Mouse (Mus musculus): ENCODE measurements around the gene Bcl9. TPM values are rescaled to one million over a fixed set of nuclear protein-coding genes. Genes with fewer than 3 reads are reported as not detected.

The Bcl9 gene
- polyA plus RNA-seq, 1 experiment from 2014 or later = 78.3 TPM

DNA sequence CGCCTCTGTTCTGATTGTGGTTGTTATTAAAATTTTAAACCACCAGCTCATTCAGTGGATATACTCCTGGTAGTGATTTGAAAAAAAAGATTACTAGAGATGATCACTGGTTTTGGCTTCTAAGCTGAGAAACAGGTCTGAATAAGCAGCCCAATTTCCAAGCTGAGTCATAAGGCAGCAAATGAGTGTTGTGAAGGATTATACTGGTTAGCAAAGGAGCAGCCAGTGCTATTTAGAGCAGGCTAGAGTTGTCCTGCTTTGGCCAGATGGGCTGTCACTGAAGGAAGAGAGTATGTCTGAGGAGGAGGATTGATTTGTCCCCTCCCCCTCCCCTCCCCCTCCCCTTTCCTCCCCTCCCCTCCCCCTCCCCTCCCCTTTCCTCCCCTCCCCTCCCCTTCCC lies 29.6 kb upstream of the Bcl9 start:
- no peak for ATAC-seq
- whole genome bisulfite sequencing = 100% methylated on average over 1 of the region's 1 CpGs
- H3K27me3 ChIP-seq (ENCODE audit: control insufficient read depth, insufficient read depth, low read depth, low read length) = no peaks in the 10 kb centered on the region
- peaks cover 3% of the 10 kb centered on the region; the same call in 1 of the 2 replicates for H3K4me1 ChIP-seq (ENCODE audit: control insufficient read depth, insufficient read depth, low read length)
- no peak overlapping the region for H3K27ac ChIP-seq (ENCODE audit: low read length)
- no peaks in the 10 kb centered on the region for H3K36me3 ChIP-seq (ENCODE audit: control insufficient read depth, insufficient read depth, low read length)
- no peaks in the 10 kb centered on the region for H3K9me3 ChIP-seq (replicated peaks; ENCODE audit: control insufficient read depth, low read length, poor library complexity, severe bottlenecking)
- H3K4me3 ChIP-seq (ENCODE audit: low read depth, low read length) = no peak overlapping the region
- H3K9ac ChIP-seq (ENCODE audit: low read depth, low read length) = no peak overlapping the region
- no peak overlapping the region for H3K4me2 ChIP-seq (ENCODE audit: low read length)

DNA sequence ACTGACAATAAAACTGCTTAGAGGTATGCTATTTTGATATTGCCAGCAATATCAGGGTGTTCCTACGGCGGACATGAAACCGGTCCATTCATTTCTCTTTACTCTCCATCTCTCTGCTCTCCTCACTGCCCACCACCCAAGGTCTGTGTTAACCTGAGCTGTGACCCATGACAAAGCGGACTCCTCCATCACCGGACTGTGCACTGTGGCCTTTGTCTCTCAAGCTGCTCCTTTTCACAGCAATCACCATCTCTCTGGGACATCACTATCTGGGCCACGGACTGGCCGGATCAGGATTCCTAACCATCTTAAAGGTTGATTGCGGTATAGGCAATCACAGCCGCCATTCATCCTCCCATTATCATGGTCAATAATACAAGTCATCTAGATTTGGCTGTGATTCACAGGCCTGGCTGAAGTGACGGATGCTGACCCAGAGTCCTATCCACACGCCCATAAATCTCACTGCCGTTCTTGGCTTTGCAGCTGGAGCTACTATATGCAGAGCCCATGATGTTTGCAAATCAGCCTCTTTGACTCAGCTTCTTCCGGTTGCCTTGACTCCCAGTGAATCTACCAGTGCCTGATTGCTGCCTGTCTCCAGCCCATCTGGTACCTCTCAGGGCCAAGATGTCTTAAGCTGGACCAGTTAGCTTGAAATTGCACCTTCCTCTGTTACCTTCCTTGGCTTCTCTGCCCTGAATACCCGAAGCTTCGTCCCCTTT lies 28.1 kb upstream of the Bcl9 start:
- Histone ChIP-seq H3K9me3 (replicated peaks; ENCODE audit: control insufficient read depth, low read length, poor library complexity, severe bottlenecking) (no peaks in the 10 kb centered on the region), H3K27me3 (ENCODE audit: control insufficient read depth, insufficient read depth, low read depth, low read length) (no peaks in the 10 kb centered on the region), H3K9ac (ENCODE audit: low read depth, low read length) (no peak overlapping the region), H3K4me1 (ENCODE audit: control insufficient read depth, insufficient read depth, low read length) (peaks cover 3% of the 10 kb centered on the region; the same call in 1 of the 2 replicates), H3K36me3 (ENCODE audit: control insufficient read depth, insufficient read depth, low read length) (no peaks in the 10 kb centered on the region), H3K4me3 (ENCODE audit: low read depth, low read length) (no peak overlapping the region), H3K27ac (ENCODE audit: low read length) (no peak overlapping the region), H3K4me2 (ENCODE audit: low read length) (no peak overlapping the region)
- 41% methylated on average over 15 of the region's 15 CpGs for WGBS
- peak; percentile 43; the same call in 1 of the 2 replicates for ATAC-seq

GRCm38 (mm10) chr3:97324046-97324445 lies 26.3 kb upstream of the Bcl9 start:
- ATAC-seq = 0 out of 2 replicates have a peak, but pooled peaks have one; percentile 30
- no peaks in the 10 kb centered on the region for H3K9me3 ChIP-seq (replicated peaks; ENCODE audit: control insufficient read depth, low read length, poor library complexity, severe bottlenecking)
- peak overlapping the region; percentile 27 for H3K4me2 ChIP-seq (ENCODE audit: low read length)
- 24% methylated on average over 17 of the region's 17 CpGs for WGBS
- H3K4me1 ChIP-seq (ENCODE audit: control insufficient read depth, insufficient read depth, low read length) = peaks cover 3% of the 10 kb centered on the region; the same call in 1 of the 2 replicates
- no peak overlapping the region for H3K27ac ChIP-seq (ENCODE audit: low read length)
- no peaks in the 10 kb centered on the region for H3K27me3 ChIP-seq (ENCODE audit: control insufficient read depth, insufficient read depth, low read depth, low read length)
- no peak overlapping the region; the same call in 1 of the 2 replicates for H3K4me3 ChIP-seq (ENCODE audit: low read depth, low read length)
- H3K9ac ChIP-seq (ENCODE audit: low read depth, low read length) = no peak overlapping the region
- H3K36me3 ChIP-seq (ENCODE audit: control insufficient read depth, insufficient read depth, low read length) = no peaks in the 10 kb centered on the region

- Histone ChIP-seq H3K27ac (ENCODE audit: low read length) (no peak overlapping the region), H3K36me3 (ENCODE audit: control insufficient read depth, insufficient read depth, low read length) (no peaks in the 10 kb centered on the region), H3K4me2 (ENCODE audit: low read length) (no peak overlapping the region), H3K4me3 (ENCODE audit: low read depth, low read length) (no peak overlapping the region), H3K9ac (ENCODE audit: low read depth, low read length) (no peak overlapping the region), H3K27me3 (ENCODE audit: control insufficient read depth, insufficient read depth, low read depth, low read length) (no peaks in the 10 kb centered on the region), H3K9me3 (replicated peaks; ENCODE audit: control insufficient read depth, low read length, poor library complexity, severe bottlenecking) (no peaks in the 10 kb centered on the region), H3K4me1 (ENCODE audit: control insufficient read depth, insufficient read depth, low read length) (peaks cover 2% of the 10 kb centered on the region; the same call in 1 of the 2 replicates)
- WGBS = 68% methylated on average over 3 of the region's 3 CpGs
- ATAC-seq = no peak
These were observed 19.6 kb upstream of the Bcl9 start for GRCm38 (mm10) chr3:97317302-97317701.

DNA sequence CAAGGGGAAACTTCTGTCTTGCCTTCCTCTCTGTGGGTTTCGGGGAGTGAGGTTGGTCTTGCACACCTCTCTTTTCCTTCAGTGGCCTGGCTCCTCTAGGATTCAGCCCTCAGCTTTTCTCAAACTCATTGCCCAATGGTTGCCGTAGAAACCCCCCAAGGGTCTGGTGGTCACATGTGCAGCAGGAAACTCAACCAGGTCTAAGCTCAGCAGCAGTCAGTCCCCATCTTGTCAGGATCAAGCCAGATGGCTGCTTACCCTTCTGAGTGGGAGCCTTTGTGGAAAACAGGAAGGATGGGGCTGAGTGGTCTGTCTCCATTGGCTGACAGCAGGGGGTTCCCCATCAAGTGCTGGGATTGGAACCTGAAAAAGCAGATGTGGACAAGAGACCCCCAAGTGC lies 15.7 kb upstream of the Bcl9 start:
- Histone ChIP-seq H3K27ac (ENCODE audit: low read length) (no peak overlapping the region), H3K9ac (ENCODE audit: low read depth, low read length) (no peak overlapping the region), H3K9me3 (replicated peaks; ENCODE audit: control insufficient read depth, low read length, poor library complexity, severe bottlenecking) (no peaks in the 10 kb centered on the region; the same call in 1 of the 2 replicates), H3K4me3 (ENCODE audit: low read depth, low read length) (no peak overlapping the region), H3K27me3 (ENCODE audit: control insufficient read depth, insufficient read depth, low read depth, low read length) (no peaks in the 10 kb centered on the region), H3K4me1 (ENCODE audit: control insufficient read depth, insufficient read depth, low read length) (peaks cover 16% of the 10 kb centered on the region), H3K36me3 (ENCODE audit: control insufficient read depth, insufficient read depth, low read length) (no peaks in the 10 kb centered on the region), H3K4me2 (ENCODE audit: low read length) (no peak overlapping the region)
- ATAC-seq = no peak
- WGBS = 49% methylated on average over 2 of the region's 2 CpGs

- H3K9ac ChIP-seq (ENCODE audit: low read depth, low read length) = 0 out of 2 replicates have a peak overlapping the region, but pooled peaks have one; percentile 15
- peak overlapping the region; percentile 11; the same call in 1 of the 2 replicates for H3K4me3 ChIP-seq (ENCODE audit: low read depth, low read length)
- H3K27me3 ChIP-seq (ENCODE audit: control insufficient read depth, insufficient read depth, low read depth, low read length) = no peaks in the 10 kb centered on the region
These were observed 14.3 kb upstream of the Bcl9 start for GRCm38 (mm10) chr3:97311998-97312397.

GRCm38 (mm10) chr3:97309748-97310536 lies 12.2 kb upstream of the Bcl9 start:
- Histone ChIP-seq H3K9ac (ENCODE audit: low read depth, low read length) (peak overlapping the region; percentile 58), H3K4me2 (ENCODE audit: low read length) (peak overlapping the region; percentile 54), H3K4me3 (ENCODE audit: low read depth, low read length) (peak overlapping the region; percentile 31), H3K9me3 (replicated peaks; ENCODE audit: control insufficient read depth, low read length, poor library complexity, severe bottlenecking) (no peaks in the 10 kb centered on the region; the same call in 1 of the 2 replicates), H3K27me3 (ENCODE audit: control insufficient read depth, insufficient read depth, low read depth, low read length) (no peaks in the 10 kb centered on the region), H3K4me1 (ENCODE audit: control insufficient read depth, insufficient read depth, low read length) (peaks cover 16% of the 10 kb centered on the region), H3K36me3 (ENCODE audit: control insufficient read depth, insufficient read depth, low read length) (no peaks in the 10 kb centered on the region), H3K27ac (ENCODE audit: low read length) (no peak overlapping the region)
- peak; percentile 19; the same call in 1 of the 2 replicates for ATAC-seq
- WGBS = 8% methylated on average over 16 of the region's 16 CpGs

More at GRCm38 (mm10) chr3:97311998-97312397, 14.3 kb upstream of the Bcl9 start:
- ATAC-seq = peak; percentile 66
- Histone ChIP-seq H3K36me3 (ENCODE audit: control insufficient read depth, insufficient read depth, low read length) (no peaks in the 10 kb centered on the region), H3K9me3 (replicated peaks; ENCODE audit: control insufficient read depth, low read length, poor library complexity, severe bottlenecking) (no peaks in the 10 kb centered on the region; the same call in 1 of the 2 replicates), H3K4me2 (ENCODE audit: low read length) (peak overlapping the region; percentile 44), H3K4me1 (ENCODE audit: control insufficient read depth, insufficient read depth, low read length) (peaks cover 16% of the 10 kb centered on the region), H3K27ac (ENCODE audit: low read length) (peak overlapping the region; percentile 30)
- 17% methylated on average over 21 of the region's 21 CpGs for WGBS

DNA sequence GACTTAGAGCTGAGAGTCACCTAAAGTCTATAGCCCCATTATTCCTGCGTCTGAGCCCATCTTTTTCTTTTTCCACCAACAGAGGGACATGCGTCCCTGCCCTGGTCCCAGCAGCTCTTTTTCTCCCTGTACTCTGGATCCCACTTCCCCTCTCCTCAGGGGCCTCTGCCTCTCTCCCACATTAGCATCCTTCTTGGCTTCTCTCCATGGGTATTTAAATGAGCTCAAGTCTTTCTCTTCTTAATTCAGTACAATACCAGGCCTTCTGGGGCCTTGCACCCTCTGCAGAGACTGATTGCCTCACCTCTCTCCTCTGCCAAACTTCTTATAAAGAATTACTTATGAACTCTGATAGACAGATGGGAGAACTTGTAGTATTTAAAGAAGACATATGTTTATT lies 10.7 kb upstream of the Bcl9 start:
- H3K27me3 ChIP-seq (ENCODE audit: control insufficient read depth, insufficient read depth, low read depth, low read length) = no peaks in the 10 kb centered on the region
- no peak overlapping the region for H3K4me2 ChIP-seq (ENCODE audit: low read length)
- 29% methylated on average over 2 of the region's 2 CpGs for WGBS
- ATAC-seq = peak; percentile 37; the same call in 1 of the 2 replicates
- H3K9ac ChIP-seq (ENCODE audit: low read depth, low read length) = no peak overlapping the region
- H3K27ac ChIP-seq (ENCODE audit: low read length) = no peak overlapping the region
- H3K36me3 ChIP-seq (ENCODE audit: control insufficient read depth, insufficient read depth, low read length) = no peaks in the 10 kb centered on the region
- no peaks in the 10 kb centered on the region; the same call in 1 of the 2 replicates for H3K9me3 ChIP-seq (replicated peaks; ENCODE audit: control insufficient read depth, low read length, poor library complexity, severe bottlenecking)
- H3K4me3 ChIP-seq (ENCODE audit: low read depth, low read length) = no peak overlapping the region
- peaks cover 16% of the 10 kb centered on the region for H3K4me1 ChIP-seq (ENCODE audit: control insufficient read depth, insufficient read depth, low read length)

Data from midbrain, embryonic 16.5 days (tissue).